Mouse (Mus musculus) spleen, postnatal 4 days (tissue): ENCODE measurements around the gene Rnf157.
"Not testable (repeated sequence)": the region's sequence is repeated elsewhere in the genome, so short reads cannot be mapped to it uniquely, and the experiment has no call there.

Source experiments
- DNase-seq, 2 experiments: peaks; one replicate each; pipeline ENCODE4 v3.0.0; 2022; ENCODE audit warnings: low spot score in 2 of 2

Rnf157 gene

GRCm38 (mm10) chr11:116418194-116418840 is 5.5 kb upstream of the Rnf157 start:
- DNase-seq, result peak; percentile 54 to 77

GRCm38 (mm10) chr11:116417054-116417453 is 4.2 kb upstream of the Rnf157 start:
- DNase-seq, result no peak

- no peak for DNase-seq
Measured at GRCm38 (mm10) chr11:116416196-116416943, 3.5 kb upstream of the Rnf157 start.

GRCm38 (mm10) chr11:116413631-116414022 is 795 bp upstream of the Rnf157 start:
- DNase-seq, result no peak

GRCm38 (mm10) chr11:116412028-116412827 is 604 bp downstream of the Rnf157 start:
- peak in 1 of 2 experiments; percentile 78 for DNase-seq

- DNase-seq, result no peak
Measured at GRCm38 (mm10) chr11:116411582-116411981, 1.2 kb downstream of the Rnf157 start.

GRCm38 (mm10) chr11:116410415-116410814 is 2.4 kb downstream of the Rnf157 start:
- not testable (repeated sequence) for DNase-seq

GRCm38 (mm10) chr11:116409008-116409407 is 3.8 kb downstream of the Rnf157 start:
- DNase-seq, result no peak

- DNase-seq, result no peak
Measured at GRCm38 (mm10) chr11:116406231-116406728, 6.6 kb downstream of the Rnf157 start.

GRCm38 (mm10) chr11:116405601-116406000 is 7.2 kb downstream of the Rnf157 start:
- DNase-seq, result no peak

- DNase-seq, result no peak
Measured at GRCm38 (mm10) chr11:116400560-116400959, 12.3 kb downstream of the Rnf157 start.

- no peak for DNase-seq
Measured at GRCm38 (mm10) chr11:116398348-116398677, 14.5 kb downstream of the Rnf157 start.

GRCm38 (mm10) chr11:116397517-116398347 is 15.1 kb downstream of the Rnf157 start:
- no peak for DNase-seq

GRCm38 (mm10) chr11:116396934-116397330 is 15.9 kb downstream of the Rnf157 start:
- no peak for DNase-seq

- DNase-seq, result no peak
Measured at GRCm38 (mm10) chr11:116396276-116396933, 16.4 kb downstream of the Rnf157 start.

- DNase-seq, result no peak
Measured at GRCm38 (mm10) chr11:116394769-116395168, 18.1 kb downstream of the Rnf157 start.

GRCm38 (mm10) chr11:116388841-116389480 is 23.9 kb downstream of the Rnf157 start:
- peak in 1 of 2 experiments; percentile 43 for DNase-seq

- no peak for DNase-seq
Measured at GRCm38 (mm10) chr11:116387086-116388071, 25.5 kb downstream of the Rnf157 start.

GRCm38 (mm10) chr11:116385999-116386398 is 26.8 kb downstream of the Rnf157 start:
- no peak for DNase-seq
